Mouse (Mus musculus): Measurements from ENCODE around the gene Bbs9.

DNA sequence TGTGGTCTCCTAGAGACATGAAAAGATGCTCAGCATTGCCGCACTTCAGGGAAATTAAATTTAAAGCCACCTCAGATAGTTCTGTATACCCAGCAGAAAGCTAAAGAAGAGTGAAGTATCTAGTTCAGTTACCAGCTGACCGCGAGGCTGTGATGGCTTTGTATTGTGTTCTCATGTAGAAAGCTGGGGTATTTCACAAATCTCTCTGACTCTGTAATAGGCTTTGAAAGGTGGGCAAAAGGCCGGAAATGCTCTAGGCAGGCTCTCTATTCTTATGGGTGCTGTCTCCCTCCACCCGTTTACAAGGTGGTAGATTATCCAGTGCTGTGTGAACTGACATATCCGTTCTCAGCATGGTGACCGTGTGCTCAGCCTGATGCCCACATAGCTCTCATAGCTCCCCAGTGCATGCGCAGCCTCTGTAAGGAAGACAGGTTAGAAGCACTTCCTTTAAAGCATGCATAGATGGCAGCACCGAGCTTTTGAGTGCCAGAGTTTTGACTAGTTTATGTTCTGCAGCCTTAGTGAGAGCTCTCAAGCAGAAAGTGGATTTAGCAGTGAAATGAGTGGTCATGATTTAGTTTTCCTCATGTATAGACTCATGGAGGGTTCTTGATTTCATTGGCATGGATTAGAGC is 57.4 kb downstream of the Bbs9 start:
- no peak for TF ChIP-seq ZNF384 (IDR thresholded peaks at IDR 0.05; ENCODE audit: low read depth, low read length)
- TF ChIP-seq CHD2 (IDR thresholded peaks at IDR 0.05; ENCODE audit: low read depth, low read length), result no peak
- no peak for TF ChIP-seq ZC3H11A (IDR thresholded peaks at IDR 0.05; ENCODE audit: borderline replicate concordance, low read depth, low read length)

Measured in ES-E14 (cell line).